Mouse (Mus musculus) lung, embryonic 16.5 days (tissue): ENCODE measurements at regions not wholly inside any gene's neighbourhood (a gene's known extent, or its start where the extent isn't known, plus 50 kb on each side); places are given as distances from the start of the nearest gene placed in this dataset.
"Not testable (repeated sequence)": the region's sequence is repeated elsewhere in the genome, so short reads cannot be mapped to it uniquely, and the experiment has no call there.

Experiments used
- ATAC-seq: fragments of 200-750 bp; cut with Nextera tagmentation; 2 replicates; pipeline ENCODE4 v1.8.0; 2017; ENCODE audit warnings: low read depth, mild to moderate bottlenecking, moderate library complexity
- H3K27ac ChIP-seq: fragments of 300-500 bp; sonication (generic); 2 replicates; pipeline ENCODE4 v1.5.1; 2014; ENCODE audit warnings: mild to moderate bottlenecking, control low read depth, low read length
- H3K27me3 ChIP-seq: fragments of 300-500 bp; sonication (generic); 2 replicates; pipeline ENCODE4 v1.6.1; 2014; ENCODE audit warnings: low read depth, low read length, mixed read lengths; ENCODE audit not compliant: control insufficient read depth, insufficient read depth
- H3K36me3 ChIP-seq: fragments of 300-500 bp; sonication (generic); 2 replicates; pipeline ENCODE4 v1.6.1; 2014; ENCODE audit warnings: low read length; ENCODE audit not compliant: control insufficient read depth, insufficient read depth
- H3K4me1 ChIP-seq: fragments of 300-500 bp; sonication (generic); replicated peaks from 2 replicates; pipeline ENCODE4 v1.6.1; 2014; ENCODE audit warnings: low read length, mixed read lengths; ENCODE audit not compliant: control insufficient read depth, insufficient read depth
- H3K4me2 ChIP-seq: fragments of 300-500 bp; sonication (generic); 2 replicates; pipeline ENCODE4 v1.6.1; 2014; ENCODE audit warnings: low read depth, low read length, control low read depth
- H3K4me3 ChIP-seq: fragments of 300-500 bp; sonication (generic); 2 replicates; pipeline ENCODE4 v1.5.1; 2014; ENCODE audit warnings: mild to moderate bottlenecking, low read length, control low read depth
- H3K9ac ChIP-seq: fragments of 300-500 bp; sonication (generic); 2 replicates; pipeline ENCODE4 v1.6.1; 2014; ENCODE audit warnings: low read length, control low read depth
- H3K9me3 ChIP-seq: fragments of 300-500 bp; sonication (generic); 2 replicates; pipeline ENCODE4 v1.6.1; 2016; ENCODE audit warnings: low read length; ENCODE audit not compliant: control insufficient read depth
- WGBS: fragments of 180-500 bp; shearing (Covaris S2); extraction: QIAGEN DNeasy Blood & Tissue Kit; methylation state at CpG from one replicate; pipeline ENCODE4 v1.1.7; 2014; 5-methylcytosine and 5-hydroxymethylcytosine counted together

GRCm38 (mm10) chr13:83750437-83750836 lies 246.6 kb downstream of the Mef2c start:
- H3K9ac ChIP-seq, result no peak overlapping the region
- no peak overlapping the region for H3K4me3 ChIP-seq
- H3K27ac ChIP-seq, result no peak overlapping the region
- no peak for ATAC-seq
- no peaks in the 10 kb centered on the region for H3K4me1 ChIP-seq
- H3K9me3 ChIP-seq, result no peaks in the 10 kb centered on the region
- no peak overlapping the region for H3K4me2 ChIP-seq
- 52% methylated on average over 4 of the region's 4 CpGs for WGBS
- no peaks in the 10 kb centered on the region for H3K36me3 ChIP-seq
- peaks cover 9% of the 10 kb centered on the region for H3K27me3 ChIP-seq

- Histone ChIP-seq H3K27me3 (no peaks in the 10 kb centered on the region), H3K4me3 (no peak overlapping the region), H3K4me1 (no peaks in the 10 kb centered on the region), H3K27ac (no peak overlapping the region), H3K36me3 (no peaks in the 10 kb centered on the region), H3K9ac (no peak overlapping the region), H3K9me3 (no peaks in the 10 kb centered on the region), H3K4me2 (no peak overlapping the region)
- ATAC-seq, result no peak
- 83% methylated on average over 14 of the region's 14 CpGs for WGBS
Measured at GRCm38 (mm10) chr13:83760387-83761170, 256.7 kb downstream of the Mef2c start.

- no peak for ATAC-seq
- H3K27ac ChIP-seq, result no peak overlapping the region
- H3K4me3 ChIP-seq, result no peak overlapping the region
- H3K4me1 ChIP-seq, result no peaks in the 10 kb centered on the region
- H3K9ac ChIP-seq, result no peak overlapping the region
- H3K4me2 ChIP-seq, result no peak overlapping the region
- no peaks in the 10 kb centered on the region for H3K9me3 ChIP-seq
- no peaks in the 10 kb centered on the region for H3K36me3 ChIP-seq
- H3K27me3 ChIP-seq, result no peaks in the 10 kb centered on the region
- 75% methylated on average over 1 of the region's 1 CpGs for WGBS
Measured at GRCm38 (mm10) chr13:83762484-83762883, 258.6 kb downstream of the Mef2c start.

- not testable (repeated sequence) for H3K9me3 ChIP-seq, H3K4me2 ChIP-seq, H3K9ac ChIP-seq, H3K4me1 ChIP-seq, H3K4me3 ChIP-seq, H3K27me3 ChIP-seq, H3K27ac ChIP-seq, ATAC-seq, H3K36me3 ChIP-seq
- 59% methylated on average over 5 of the region's 5 CpGs for WGBS
Measured at GRCm38 (mm10) chr13:83763288-83763687, 259.5 kb downstream of the Mef2c start.

GRCm38 (mm10) chr13:83785643-83786042 lies 281.8 kb downstream of the Mef2c start:
- no peaks in the 10 kb centered on the region for H3K4me1 ChIP-seq
- no peak overlapping the region for H3K4me2 ChIP-seq
- H3K27ac ChIP-seq, result no peak overlapping the region
- no peak overlapping the region for H3K4me3 ChIP-seq
- H3K9me3 ChIP-seq, result no peaks in the 10 kb centered on the region
- H3K36me3 ChIP-seq, result no peaks in the 10 kb centered on the region
- H3K27me3 ChIP-seq, result no peaks in the 10 kb centered on the region
- no peak for ATAC-seq
- H3K9ac ChIP-seq, result no peak overlapping the region

GRCm38 (mm10) chr13:83809535-83809934 lies 305.7 kb downstream of the Mef2c start:
- H3K4me1 ChIP-seq, result no peaks in the 10 kb centered on the region
- no peak overlapping the region for H3K4me3 ChIP-seq
- H3K4me2 ChIP-seq, result no peak overlapping the region
- no peaks in the 10 kb centered on the region for H3K36me3 ChIP-seq
- H3K9me3 ChIP-seq, result no peaks in the 10 kb centered on the region
- ATAC-seq, result no peak
- no peak overlapping the region for H3K9ac ChIP-seq
- H3K27me3 ChIP-seq, result no peaks in the 10 kb centered on the region
- 47% methylated on average over 1 of the region's 1 CpGs for WGBS
- no peak overlapping the region for H3K27ac ChIP-seq

GRCm38 (mm10) chr13:83820291-83820690 lies 316.5 kb downstream of the Mef2c start:
- no peaks in the 10 kb centered on the region for H3K9me3 ChIP-seq
- H3K36me3 ChIP-seq, result no peaks in the 10 kb centered on the region
- WGBS, result 56% methylated on average over 4 of the region's 4 CpGs
- H3K4me1 ChIP-seq, result no peaks in the 10 kb centered on the region
- no peaks in the 10 kb centered on the region for H3K27me3 ChIP-seq
- H3K4me2 ChIP-seq, result no peak overlapping the region
- no peak overlapping the region for H3K9ac ChIP-seq
- ATAC-seq, result no peak
- no peak overlapping the region for H3K27ac ChIP-seq
- H3K4me3 ChIP-seq, result no peak overlapping the region

- Histone ChIP-seq H3K9me3 (no peaks in the 10 kb centered on the region), H3K36me3 (no peaks in the 10 kb centered on the region), H3K4me3 (no peak overlapping the region), H3K27me3 (no peaks in the 10 kb centered on the region), H3K27ac (no peak overlapping the region), H3K4me1 (no peaks in the 10 kb centered on the region), H3K9ac (no peak overlapping the region), H3K4me2 (no peak overlapping the region)
- WGBS, result 55% methylated on average over 3 of the region's 3 CpGs
- no peak for ATAC-seq
Measured at GRCm38 (mm10) chr13:83820721-83821120, 316.9 kb downstream of the Mef2c start.

- 75% methylated on average over 4 of the region's 4 CpGs for WGBS
- H3K4me2 ChIP-seq, result no peak overlapping the region
- H3K27ac ChIP-seq, result no peak overlapping the region
- H3K9me3 ChIP-seq, result no peaks in the 10 kb centered on the region
- no peaks in the 10 kb centered on the region for H3K27me3 ChIP-seq
- H3K9ac ChIP-seq, result no peak overlapping the region
- no peak overlapping the region for H3K4me3 ChIP-seq
- no peak for ATAC-seq
- no peaks in the 10 kb centered on the region for H3K36me3 ChIP-seq
- no peaks in the 10 kb centered on the region for H3K4me1 ChIP-seq
Measured at GRCm38 (mm10) chr13:83824926-83825325, 321.1 kb downstream of the Mef2c start.
